Mouse (Mus musculus) lung, postnatal 0 days (tissue): Measurements from ENCODE around the gene Olfr71. TPM values are rescaled to one million over a fixed set of nuclear protein-coding genes. Genes with fewer than 3 reads are reported as not detected.

ENCODE experiments used
- ATAC-seq: fragments of 200-750 bp; cut with Nextera tagmentation; 2 replicates; pipeline ENCODE4 v1.8.0; 2017; ENCODE audit warnings: moderate library complexity
- DNase-seq: peaks from one replicate; pipeline ENCODE4 v3.0.0-alpha.2; 2016; ENCODE audit warnings: low spot score
- H3K27ac ChIP-seq: fragments of 300-500 bp; sonication (generic); 2 replicates; pipeline ENCODE4 v1.5.1; 2014; ENCODE audit warnings: antibody characterized with exemption, mild to moderate bottlenecking, low read length, mixed read lengths
- H3K27me3 ChIP-seq: fragments of 300-500 bp; sonication (generic); replicated peaks from 2 replicates; pipeline ENCODE4 v1.6.1; 2014; ENCODE audit warnings: low read length, mixed read lengths; ENCODE audit not compliant: insufficient read depth
- H3K36me3 ChIP-seq: fragments of 300-500 bp; sonication (generic); 2 replicates; pipeline ENCODE4 v1.6.1; 2014; ENCODE audit warnings: low read length, mixed read lengths; ENCODE audit not compliant: insufficient read depth
- H3K4me1 ChIP-seq: fragments of 300-500 bp; sonication (generic); 2 replicates; pipeline ENCODE4 v1.6.1; 2014; ENCODE audit warnings: antibody characterized with exemption, low read depth, low read length, mixed read lengths; ENCODE audit not compliant: insufficient read depth
- H3K4me2 ChIP-seq: fragments of 300-500 bp; sonication (generic); replicated peaks from 2 replicates; pipeline ENCODE4 v1.6.1; 2014; ENCODE audit warnings: low read depth, mild to moderate bottlenecking, low read length, moderate library complexity, mixed read lengths
- H3K4me3 ChIP-seq: fragments of 300-500 bp; sonication (generic); 2 replicates; pipeline ENCODE4 v1.5.1; 2014; ENCODE audit warnings: low read depth, low read length
- H3K9ac ChIP-seq: fragments of 300-500 bp; sonication (generic); replicated peaks from 2 replicates; pipeline ENCODE4 v1.6.1; 2014; ENCODE audit warnings: low read depth, mild to moderate bottlenecking
- H3K9me3 ChIP-seq: fragments of 300-500 bp; sonication (generic); 2 replicates; pipeline ENCODE4 v1.6.1; 2016; ENCODE audit warnings: low read length, mixed read lengths
- CTCF ChIP-seq: IDR thresholded peaks from 2 replicates; pipeline ENCODE4 v1.5.1; 2016; ENCODE audit warnings: antibody characterized with exemption, mild to moderate bottlenecking
- EP300 ChIP-seq: IDR thresholded peaks from 2 replicates; pipeline ENCODE4 v1.6.1; 2016; ENCODE audit warnings: antibody characterized with exemption, mild to moderate bottlenecking, control low read depth
- WGBS: fragments of 180-500 bp; shearing (Covaris S2); extraction: QIAGEN DNeasy Blood & Tissue Kit; methylation state at CpG from one replicate; pipeline ENCODE4 v1.1.7; 2014; 5-methylcytosine and 5-hydroxymethylcytosine counted together
- polyA plus RNA-seq: library from polyadenylated mRNA; unstranded; fragments of >200 nt; fragmentation: Nextera tagmentation; extraction: Ambion mirVana; gene quantifications from 2 replicates; pipeline ENCODE4 v1.2.1, GENCODE M21; 2015

Gene Olfr71
- polyA plus RNA-seq, 1 experiment from 2014 or later, result 0.17 TPM

GRCm38 (mm10) chr4:43672070-43672469, 38.0 kb downstream of the Olfr71 start:
- H3K9ac ChIP-seq, result no peak overlapping the region
- TF ChIP-seq CTCF (peak; percentile 86), EP300 (no peak)
- peak; percentile 8; the same call in 1 of the 2 replicates for ATAC-seq

GRCm38 (mm10) chr4:43669428-43669794, 40.6 kb downstream of the Olfr71 start:
- TF ChIP-seq EP300 (no peak), CTCF (no peak)
- H3K4me1 ChIP-seq, result peaks cover 6% of the 10 kb centered on the region
- DNase-seq (no peak), ATAC-seq (peak; percentile 80)
- 0% methylated on average over 22 of the region's 25 CpGs for WGBS
- peak overlapping the region; percentile 83 for H3K4me3 ChIP-seq
- no peaks in the 10 kb centered on the region for H3K36me3 ChIP-seq
- peak overlapping the region; percentile 84 for H3K4me2 ChIP-seq
- peak overlapping the region; percentile 87 for H3K9ac ChIP-seq
- no peaks in the 10 kb centered on the region for H3K9me3 ChIP-seq
- H3K27ac ChIP-seq, result peak overlapping the region; percentile 85
- H3K27me3 ChIP-seq, result 0 out of 2 replicates have a peak, but pooled peaks cover 4% of the 10 kb centered on the region

More at GRCm38 (mm10) chr4:43672070-43672469, 38.0 kb downstream of the Olfr71 start:
- Histone ChIP-seq H3K9me3 (no peaks in the 10 kb centered on the region), H3K27ac (no peak overlapping the region), H3K27me3 (no peaks in the 10 kb centered on the region), H3K4me2 (no peak overlapping the region), H3K4me1 (peaks cover 6% of the 10 kb centered on the region), H3K36me3 (no peaks in the 10 kb centered on the region), H3K4me3 (no peak overlapping the region)
- DNase-seq, result peak; percentile 93
- 10% methylated on average over 2 of the region's 2 CpGs for WGBS

- ATAC-seq (peak; percentile 95), DNase-seq (peak; percentile 94)
- Histone ChIP-seq H3K9me3 (no peaks in the 10 kb centered on the region), H3K4me2 (peak within 1 kb of the TSS; percentile 84), H3K4me1 (peaks cover 6% of the 10 kb centered on the region), H3K27me3 (0 out of 2 replicates have a peak, but pooled peaks cover 4% of the 10 kb centered on the region), H3K4me3 (peak within 1 kb of the TSS; percentile 83), H3K27ac (peak within 1 kb of the TSS; percentile 85), H3K9ac (peak within 1 kb of the TSS; percentile 87), H3K36me3 (no peaks in the 10 kb centered on the region)
- TF ChIP-seq EP300 (no peak), CTCF (no peak)
- WGBS, result 2% methylated on average over 28 of the region's 41 CpGs
These were observed 41.1 kb downstream of the Olfr71 start, which contains the start of the genes Tmem8b and Fam221b for GRCm38 (mm10) chr4:43668782-43669427. Tmem8b (plus strand) TSS chr4:43668971. Fam221b (minus strand) TSS chr4:43669145.

GRCm38 (mm10) chr4:43666412-43666811, 43.6 kb downstream of the Olfr71 start:
- Histone ChIP-seq H3K9ac (no peak overlapping the region), H3K4me1 (peaks cover 6% of the 10 kb centered on the region), H3K4me2 (no peak overlapping the region), H3K4me3 (no peak overlapping the region), H3K36me3 (no peaks in the 10 kb centered on the region), H3K9me3 (no peaks in the 10 kb centered on the region), H3K27ac (no peak overlapping the region), H3K27me3 (0 out of 2 replicates have a peak, but pooled peaks cover 10% of the 10 kb centered on the region)
- ATAC-seq (no peak), DNase-seq (peak; percentile 62)
- WGBS, result 20% methylated on average over 4 of the region's 4 CpGs
- TF ChIP-seq CTCF (peak; percentile 72), EP300 (no peak)

- Histone ChIP-seq H3K36me3 (no peaks in the 10 kb centered on the region), H3K27ac (no peak overlapping the region), H3K9me3 (no peaks in the 10 kb centered on the region), H3K4me1 (peaks cover 5% of the 10 kb centered on the region; the same call in 1 of the 2 replicates), H3K4me2 (peak overlapping the region; percentile 83; the same call in 1 of the 2 replicates), H3K9ac (no peak overlapping the region), H3K4me3 (peak overlapping the region; percentile 61; the same call in 1 of the 2 replicates), H3K27me3 (no peaks in the 10 kb centered on the region)
- DNase-seq, result no peak
- 58% methylated on average over 4 of the region's 4 CpGs for WGBS
- TF ChIP-seq EP300 (no peak), CTCF (no peak)
- no peak for ATAC-seq
These were observed 52.9 kb downstream of the Olfr71 start for GRCm38 (mm10) chr4:43657146-43657545.

GRCm38 (mm10) chr4:43656339-43657109, 53.5 kb downstream of the Olfr71 start, which contains the start of gene Hint2:
Hint2 (minus strand) TSS chr4:43656466.
- H3K36me3 ChIP-seq, result no peaks in the 10 kb centered on the region
- peak within 1 kb of the TSS; percentile 86 for H3K27ac ChIP-seq
- peaks cover 5% of the 10 kb centered on the region; the same call in 1 of the 2 replicates for H3K4me1 ChIP-seq
- H3K9ac ChIP-seq, result peak within 1 kb of the TSS; percentile 66
- H3K4me3 ChIP-seq, result peak within 1 kb of the TSS; percentile 61
- peak within 1 kb of the TSS; percentile 83 for H3K4me2 ChIP-seq
- no peaks in the 10 kb centered on the region for H3K9me3 ChIP-seq
- DNase-seq (peak; percentile 98), ATAC-seq (peak; percentile 96)
- H3K27me3 ChIP-seq, result no peaks in the 10 kb centered on the region
- peak; percentile 35; the same call in 1 of the 2 replicates for TF ChIP-seq CTCF
- peak; percentile 50; the same call in 1 of the 2 replicates for TF ChIP-seq EP300
- under 1% methylated on average over 34 of the region's 34 CpGs for WGBS
